Mouse (Mus musculus) midbrain, embryonic 11.5 days (tissue): Measurements from ENCODE around the gene Muc3a. TPM values are rescaled to one million over a fixed set of nuclear protein-coding genes. Genes with fewer than 3 reads are reported as not detected.
A peak's percentile ranks its signal among the peaks of the same experiment; 100 is the strongest.

ENCODE experiments used
- ATAC-seq: fragments of 200-750 bp; cut with Nextera tagmentation; 2 replicates; pipeline ENCODE4 v1.8.0; 2017; ENCODE audit warnings: moderate TSS enrichment, moderate library complexity; ENCODE audit not compliant: low FRiP score
- DNase-seq: peaks from one replicate; pipeline ENCODE4 v3.0.0; 2015; ENCODE audit warnings: low spot score; ENCODE audit errors: missing footprints
- H3K27ac ChIP-seq: fragments of 300-500 bp; sonication (generic); 2 replicates; pipeline ENCODE4 v1.5.1; 2014; ENCODE audit warnings: low read depth, low read length
- H3K27me3 ChIP-seq: fragments of 300-500 bp; sonication (generic); 2 replicates; pipeline ENCODE4 v1.6.1; 2014; ENCODE audit warnings: mild to moderate bottlenecking, low read length, moderate library complexity, mixed read lengths; ENCODE audit not compliant: control insufficient read depth, insufficient read depth
- H3K36me3 ChIP-seq: fragments of 300-500 bp; sonication (generic); 2 replicates; pipeline ENCODE4 v1.6.1; 2014; ENCODE audit warnings: mild to moderate bottlenecking, low read length, moderate library complexity, mixed read lengths; ENCODE audit not compliant: control insufficient read depth, insufficient read depth
- H3K4me1 ChIP-seq: fragments of 300-500 bp; sonication (generic); 2 replicates; pipeline ENCODE4 v1.6.1; 2014; ENCODE audit warnings: low read length; ENCODE audit not compliant: control insufficient read depth, insufficient read depth
- H3K4me2 ChIP-seq: fragments of 300-500 bp; sonication (generic); 2 replicates; pipeline ENCODE4 v1.6.1; 2014; ENCODE audit warnings: mild to moderate bottlenecking, moderate library complexity
- H3K4me3 ChIP-seq: fragments of 300-500 bp; sonication (generic); 2 replicates; pipeline ENCODE4 v1.5.1; 2014; ENCODE audit warnings: low read depth, low read length
- H3K9ac ChIP-seq: fragments of 300-500 bp; sonication (generic); 2 replicates; pipeline ENCODE4 v1.6.1; 2014; ENCODE audit warnings: low read length
- H3K9me3 ChIP-seq: fragments of 300-500 bp; sonication (generic); 2 replicates; pipeline ENCODE4 v1.6.1; 2016; ENCODE audit warnings: low read length; ENCODE audit not compliant: control insufficient read depth
- WGBS: fragments of 180-500 bp; shearing (Covaris S2); extraction: QIAGEN DNeasy Blood & Tissue Kit; methylation state at CpG from one replicate; pipeline ENCODE4 v1.1.7; 2014; 5-methylcytosine and 5-hydroxymethylcytosine counted together
- polyA plus RNA-seq: library from polyadenylated mRNA; unstranded; fragments of >200 nt; fragmentation: Nextera tagmentation; extraction: Ambion mirVana; gene quantifications from 2 replicates; pipeline ENCODE4 v1.2.1, GENCODE M21; 2014

Muc3a gene
- polyA plus RNA-seq = not detected in 2 replicates

- Histone ChIP-seq H3K4me1 (no peaks in the 10 kb centered on the region), H3K27ac (no peak within 1 kb of the TSS), H3K9me3 (no peaks in the 10 kb centered on the region), H3K4me3 (no peak within 1 kb of the TSS), H3K27me3 (no peaks in the 10 kb centered on the region), H3K9ac (no peak within 1 kb of the TSS), H3K36me3 (no peaks in the 10 kb centered on the region), H3K4me2 (no peak within 1 kb of the TSS)
- DNase-seq (no peak), ATAC-seq (no peak)
- WGBS = 79% methylated on average over 2 of the region's 2 CpGs
These were observed at the start of gene Muc3a for GRCm38 (mm10) chr5:137212289-137212688. Gene Muc3a, minus strand, starts transcription at chr5:137212389.

- Histone ChIP-seq H3K9ac (no peak overlapping the region), H3K36me3 (no peaks in the 10 kb centered on the region), H3K4me2 (no peak overlapping the region), H3K9me3 (no peaks in the 10 kb centered on the region), H3K4me1 (no peaks in the 10 kb centered on the region), H3K27ac (no peak overlapping the region), H3K27me3 (no peaks in the 10 kb centered on the region), H3K4me3 (no peak overlapping the region)
- ATAC-seq (no peak), DNase-seq (no peak)
- WGBS = 24% methylated on average over 17 of the region's 17 CpGs
These were observed 917 bp downstream of the Muc3a start for GRCm38 (mm10) chr5:137211114-137211829.

- Histone ChIP-seq H3K9me3 (no peaks in the 10 kb centered on the region), H3K27me3 (no peaks in the 10 kb centered on the region), H3K9ac (no peak overlapping the region), H3K27ac (no peak overlapping the region), H3K4me3 (no peak overlapping the region), H3K36me3 (no peaks in the 10 kb centered on the region), H3K4me2 (no peak overlapping the region), H3K4me1 (no peaks in the 10 kb centered on the region)
- no peak for ATAC-seq
- DNase-seq = no peak
- 66% methylated on average over 8 of the region's 8 CpGs for WGBS
These were observed 1.5 kb downstream of the Muc3a start for GRCm38 (mm10) chr5:137210689-137211088.

GRCm38 (mm10) chr5:137205301-137205700 lies 6.9 kb downstream of the Muc3a start:
- no peak for DNase-seq
- 80% methylated on average over 3 of the region's 3 CpGs for WGBS

GRCm38 (mm10) chr5:137194488-137195120 lies 17.6 kb downstream of the Muc3a start:
- H3K9ac ChIP-seq = no peak overlapping the region
- no peak overlapping the region for H3K4me2 ChIP-seq
- H3K36me3 ChIP-seq = no peaks in the 10 kb centered on the region
- H3K27ac ChIP-seq = no peak overlapping the region
- no peak for DNase-seq
- no peak overlapping the region for H3K4me3 ChIP-seq
- 80% methylated on average over 8 of the region's 8 CpGs for WGBS
- no peaks in the 10 kb centered on the region; the same call in 1 of the 2 replicates for H3K9me3 ChIP-seq
- ATAC-seq = no peak
- H3K4me1 ChIP-seq = no peaks in the 10 kb centered on the region
- H3K27me3 ChIP-seq = no peaks in the 10 kb centered on the region

More at GRCm38 (mm10) chr5:137205301-137205700, 6.9 kb downstream of the Muc3a start:
- H3K4me1 ChIP-seq = no peaks in the 10 kb centered on the region
- H3K4me3 ChIP-seq = no peak overlapping the region
- no peaks in the 10 kb centered on the region for H3K27me3 ChIP-seq
- no peak overlapping the region for H3K9ac ChIP-seq
- no peak for ATAC-seq
- no peak overlapping the region for H3K4me2 ChIP-seq
- H3K36me3 ChIP-seq = no peaks in the 10 kb centered on the region
- H3K9me3 ChIP-seq = no peaks in the 10 kb centered on the region
- H3K27ac ChIP-seq = no peak overlapping the region

- no peak for ATAC-seq
These were observed 18.8 kb downstream of the Muc3a start for GRCm38 (mm10) chr5:137193279-137193952.

GRCm38 (mm10) chr5:137189326-137189725 lies 22.9 kb downstream of the Muc3a start:
- DNase-seq = peak; percentile 91
- Histone ChIP-seq H3K9ac (peak overlapping the region; percentile 73), H3K27me3 (no peaks in the 10 kb centered on the region), H3K27ac (no peak overlapping the region), H3K4me2 (peak overlapping the region; percentile 72), H3K4me3 (peak overlapping the region; percentile 41), H3K36me3 (no peaks in the 10 kb centered on the region), H3K4me1 (no peaks in the 10 kb centered on the region), H3K9me3 (no peaks in the 10 kb centered on the region; the same call in 1 of the 2 replicates)
- WGBS = 6% methylated on average over 34 of the region's 34 CpGs
- no peak for ATAC-seq

More at GRCm38 (mm10) chr5:137193279-137193952, 18.8 kb downstream of the Muc3a start:
- no peaks in the 10 kb centered on the region for H3K27me3 ChIP-seq
- H3K9ac ChIP-seq = no peak overlapping the region
- no peak overlapping the region for H3K4me3 ChIP-seq
- H3K27ac ChIP-seq = no peak overlapping the region
- 74% methylated on average over 8 of the region's 8 CpGs for WGBS
- H3K36me3 ChIP-seq = no peaks in the 10 kb centered on the region
- no peaks in the 10 kb centered on the region; the same call in 1 of the 2 replicates for H3K9me3 ChIP-seq
- no peak overlapping the region for H3K4me2 ChIP-seq
- no peaks in the 10 kb centered on the region for H3K4me1 ChIP-seq
- DNase-seq = no peak

GRCm38 (mm10) chr5:137185362-137185761 lies 26.8 kb downstream of the Muc3a start:
- Histone ChIP-seq H3K27ac (no peak overlapping the region), H3K27me3 (no peaks in the 10 kb centered on the region), H3K4me3 (no peak overlapping the region), H3K9ac (no peak overlapping the region), H3K4me1 (no peaks in the 10 kb centered on the region), H3K36me3 (no peaks in the 10 kb centered on the region), H3K9me3 (no peaks in the 10 kb centered on the region), H3K4me2 (no peak overlapping the region)
- DNase-seq (no peak), ATAC-seq (no peak)
- 93% methylated on average over 8 of the region's 8 CpGs for WGBS
